Mouse (Mus musculus): Measurements from ENCODE around the gene Snx18. TPM values are rescaled to one million over a fixed set of nuclear protein-coding genes. Genes with fewer than 3 reads are reported as not detected.

Gene Snx18
- total RNA-seq (2021) (10 to 100 TPM; 21.5 to 23.2 TPM), polyA plus RNA-seq (2012; rRNA removed) (19.5 and 23.3 TPM in 2 replicates)
- long read RNA-seq, full-length matches to known transcripts = 30 of 32 reads
- long read RNA-seq, partial matches to known transcripts = 0 of 32 reads
- long read RNA-seq, other reads (novel, unspliced or antisense) = 2 of 32 reads

GRCm38 (mm10) chr13:113617891-113618823 is at the start of gene Snx18:
TSS of gene Snx18 (minus strand) at chr13:113618564.
- peak; percentile 95 for DNase-seq

GRCm38 (mm10) chr13:113663883-113664282 is 45.5 kb upstream of the Snx18 start:
- DNase-seq = no peak

- peak; percentile 40 for DNase-seq
Measured at GRCm38 (mm10) chr13:113663151-113663779, 44.9 kb upstream of the Snx18 start, which contains the start of gene Hspb3. TSS of gene Hspb3 (minus strand) at chr13:113663676.

- no peak for DNase-seq
Measured at GRCm38 (mm10) chr13:113661826-113662271, 43.5 kb upstream of the Snx18 start.

- no peak for DNase-seq
Measured at GRCm38 (mm10) chr13:113660576-113661310, 42.4 kb upstream of the Snx18 start.

- no peak for DNase-seq
Measured at GRCm38 (mm10) chr13:113657204-113657603, 38.8 kb upstream of the Snx18 start.

GRCm38 (mm10) chr13:113656639-113657038 is 38.3 kb upstream of the Snx18 start:
- no peak for DNase-seq

GRCm38 (mm10) chr13:113655511-113655910 is 37.1 kb upstream of the Snx18 start:
- no peak for DNase-seq

- no peak for DNase-seq
Measured at GRCm38 (mm10) chr13:113640944-113641597, 22.7 kb upstream of the Snx18 start.

- DNase-seq = no peak
Measured at GRCm38 (mm10) chr13:113638914-113639313, 20.6 kb upstream of the Snx18 start.

- DNase-seq = no peak
Measured at GRCm38 (mm10) chr13:113635799-113636222, 17.4 kb upstream of the Snx18 start.

GRCm38 (mm10) chr13:113634732-113635481 is 16.5 kb upstream of the Snx18 start:
- DNase-seq = no peak

GRCm38 (mm10) chr13:113632506-113632905 is 14.1 kb upstream of the Snx18 start:
- DNase-seq = no peak

- DNase-seq = no peak
Measured at GRCm38 (mm10) chr13:113627601-113628000, 9.2 kb upstream of the Snx18 start.

GRCm38 (mm10) chr13:113622865-113623255 is 4.5 kb upstream of the Snx18 start:
- no peak for DNase-seq

GRCm38 (mm10) chr13:113622122-113622864 is 3.9 kb upstream of the Snx18 start:
- no peak for DNase-seq

- peak; percentile 43 for DNase-seq
Measured at GRCm38 (mm10) chr13:113619003-113619402, 639 bp upstream of the Snx18 start.

- DNase-seq = no peak
Measured at GRCm38 (mm10) chr13:113617338-113617890, 950 bp downstream of the Snx18 start.

- no peak for DNase-seq
Measured at GRCm38 (mm10) chr13:113616751-113617337, 1.5 kb downstream of the Snx18 start.

Measured in adrenal gland, adult 2 months (tissue).